Mouse (Mus musculus) ovary, adult 10 weeks (tissue): ENCODE results near the gene Ceacam1. TPM values are rescaled to one million over a fixed set of nuclear protein-coding genes. Genes with fewer than 3 reads are reported as not detected.

Experiments used
- polyA plus RNA-seq: library from polyadenylated mRNA; stranded (reverse); fragments of 350-450 nt; fragmentation: Illumina TruSeq; extraction: RNeasy Lipid Tissue Mini Kit (QIAGEN cat#74804); gene quantifications from one replicate; pipeline ENCODE4 v1.2.3, GENCODE M21; 2014

Ceacam1 gene
- polyA plus RNA-seq, result 8.6 TPM

GRCm38 (mm10) chr7:25477091-25477751 lies at the start of gene Ceacam1:
Gene Ceacam1, minus strand, starts transcription at chr7:25477603.

GRCm38 (mm10) chr7:25412833-25413441 lies 64.5 kb downstream of the Ceacam1 start, which contains the start of gene Cxcl17:
Gene Cxcl17, minus strand, starts transcription at chr7:25412886.

Other genes starting within 250 kb of the Ceacam1 start
- 7.6 TPM for gene Gsk3a, start 239.8 kb downstream of the Ceacam1 start, polyA plus RNA-seq
- gene Erf, start 226.8 kb downstream of the Ceacam1 start, polyA plus RNA-seq, result 1.5 TPM
- gene Cic, start 209.9 kb downstream of the Ceacam1 start, polyA plus RNA-seq, result 22.2 TPM
- gene Pafah1b3, start 179.6 kb downstream of the Ceacam1 start, polyA plus RNA-seq, result 1.5 TPM
- gene Prr19, start 176.2 kb downstream of the Ceacam1 start, polyA plus RNA-seq, result not detected
- gene Tmem145, start 171.5 kb downstream of the Ceacam1 start, polyA plus RNA-seq, result not detected
- gene Megf8, start 160.4 kb downstream of the Ceacam1 start, polyA plus RNA-seq, result 2.5 TPM
- gene Cnfn, start 107.9 kb downstream of the Ceacam1 start, polyA plus RNA-seq, result not detected
- gene Lipe, start 78.9 kb downstream of the Ceacam1 start, polyA plus RNA-seq, result 1.00 TPM
- gene Cxcl17, start 64.7 kb downstream of the Ceacam1 start, polyA plus RNA-seq, result not detected
- gene Ceacam2, start 62.3 kb upstream of the Ceacam1 start, polyA plus RNA-seq, result 0.31 TPM
- gene Erich4, start 138.3 kb upstream of the Ceacam1 start, polyA plus RNA-seq, result not detected
- gene Dmac2, start 141.8 kb upstream of the Ceacam1 start, polyA plus RNA-seq, result 9.7 TPM
- 0.51 TPM for gene B3gnt8, start 149.1 kb upstream of the Ceacam1 start, polyA plus RNA-seq
- not detected for gene Bckdha, start 181.4 kb upstream of the Ceacam1 start, polyA plus RNA-seq
- gene Exosc5, start 181.6 kb upstream of the Ceacam1 start, polyA plus RNA-seq, result 0.60 TPM
- gene Tmem91, start 197.6 kb upstream of the Ceacam1 start, polyA plus RNA-seq, result not detected
- gene B9d2, start 203.2 kb upstream of the Ceacam1 start, polyA plus RNA-seq, result not detected
- gene Tgfb1, start 209.4 kb upstream of the Ceacam1 start, polyA plus RNA-seq, result 0.74 TPM
- 1.5 TPM for gene Ccdc97, start 241.5 kb upstream of the Ceacam1 start, polyA plus RNA-seq